Mouse (Mus musculus) midbrain, embryonic 12.5 days (tissue): ENCODE results near the gene Igdcc3. TPM values are rescaled to one million over a fixed set of nuclear protein-coding genes. Genes with fewer than 3 reads are reported as not detected.

Source experiments
- ATAC-seq: fragments of 200-750 bp; cut with Nextera tagmentation; 2 replicates; pipeline ENCODE4 v1.8.0; 2017; ENCODE audit warnings: low read depth, moderate TSS enrichment, moderate library complexity; ENCODE audit not compliant: low FRiP score
- H3K27ac ChIP-seq: fragments of 300-500 bp; sonication (generic); replicated peaks from 2 replicates; pipeline ENCODE4 v1.5.1; 2016; ENCODE audit warnings: mild to moderate bottlenecking
- H3K27me3 ChIP-seq: fragments of 300-500 bp; sonication (generic); 2 replicates; pipeline ENCODE4 v1.6.1; 2016; ENCODE audit warnings: mild to moderate bottlenecking
- H3K36me3 ChIP-seq: fragments of 300-500 bp; sonication (generic); 2 replicates; pipeline ENCODE4 v1.6.1; 2016
- H3K4me1 ChIP-seq: fragments of 300-500 bp; sonication (generic); 2 replicates; pipeline ENCODE4 v1.6.1; 2016
- H3K4me2 ChIP-seq: fragments of 300-500 bp; sonication (generic); replicated peaks from 2 replicates; pipeline ENCODE4 v1.6.1; 2016; ENCODE audit warnings: mild to moderate bottlenecking, moderate library complexity
- H3K4me3 ChIP-seq: fragments of 300-500 bp; sonication (generic); 2 replicates; pipeline ENCODE4 v1.5.1; 2016; ENCODE audit warnings: mild to moderate bottlenecking
- H3K9ac ChIP-seq: fragments of 300-500 bp; sonication (generic); replicated peaks from 2 replicates; pipeline ENCODE4 v1.6.1; 2016; ENCODE audit warnings: mild to moderate bottlenecking, moderate library complexity
- H3K9me3 ChIP-seq: fragments of 300-500 bp; sonication (generic); 2 replicates; pipeline ENCODE4 v1.6.1; 2016; ENCODE audit warnings: mild to moderate bottlenecking
- WGBS: fragments of 180-500 bp; shearing (Covaris S2); methylation state at CpG from one replicate; pipeline ENCODE4 v1.1.7; 2016; 5-methylcytosine and 5-hydroxymethylcytosine counted together
- polyA plus RNA-seq: library from polyadenylated mRNA; unstranded; fragments of >200 nt; fragmentation: Nextera tagmentation; extraction: Ambion mirVana; gene quantifications from 2 replicates; pipeline ENCODE4 v1.2.1, GENCODE M21; 2016

Igdcc3 gene
- polyA plus RNA-seq, 1 experiment from 2014 or later, result 62.1 TPM

GRCm38 (mm10) chr9:65113694-65114093 lies 27.3 kb upstream of the Igdcc3 start:
- ATAC-seq, result no peak
- Histone ChIP-seq H3K36me3 (peaks cover 31% of the 10 kb centered on the region), H3K27ac (no peak overlapping the region), H3K4me1 (peaks cover 23% of the 10 kb centered on the region), H3K27me3 (no peaks in the 10 kb centered on the region; the same call in 1 of the 2 replicates), H3K9me3 (no peaks in the 10 kb centered on the region), H3K9ac (no peak overlapping the region), H3K4me3 (no peak overlapping the region), H3K4me2 (no peak overlapping the region)
- 98% methylated on average over 2 of the region's 2 CpGs for WGBS

- H3K4me3 ChIP-seq, result no peak overlapping the region
- no peak overlapping the region for H3K27ac ChIP-seq
- H3K4me1 ChIP-seq, result peaks cover 1% of the 10 kb centered on the region
- H3K9ac ChIP-seq, result no peak overlapping the region
- no peaks in the 10 kb centered on the region; the same call in 1 of the 2 replicates for H3K27me3 ChIP-seq
- WGBS, result 70% methylated on average over 2 of the region's 2 CpGs
- peaks cover 37% of the 10 kb centered on the region for H3K36me3 ChIP-seq
- no peak overlapping the region for H3K4me2 ChIP-seq
- no peak for ATAC-seq
- no peaks in the 10 kb centered on the region for H3K9me3 ChIP-seq
Measured at GRCm38 (mm10) chr9:65115891-65116290, 25.1 kb upstream of the Igdcc3 start.

GRCm38 (mm10) chr9:65117516-65117915 lies 23.5 kb upstream of the Igdcc3 start:
- H3K36me3 ChIP-seq, result peaks cover 37% of the 10 kb centered on the region
- no peak for ATAC-seq
- H3K4me2 ChIP-seq, result no peak overlapping the region
- H3K27ac ChIP-seq, result no peak overlapping the region
- 67% methylated on average over 2 of the region's 2 CpGs for WGBS
- no peaks in the 10 kb centered on the region for H3K4me1 ChIP-seq
- H3K4me3 ChIP-seq, result no peak overlapping the region
- peaks cover 14% of the 10 kb centered on the region for H3K27me3 ChIP-seq
- no peaks in the 10 kb centered on the region for H3K9me3 ChIP-seq
- no peak overlapping the region for H3K9ac ChIP-seq

GRCm38 (mm10) chr9:65120935-65121334 lies 20.1 kb upstream of the Igdcc3 start:
- ATAC-seq, result peak; percentile 55
- 12% methylated on average over 3 of the region's 3 CpGs for WGBS
- Histone ChIP-seq H3K4me2 (no peak overlapping the region), H3K27me3 (peaks cover 44% of the 10 kb centered on the region), H3K4me3 (no peak overlapping the region), H3K36me3 (peaks cover 37% of the 10 kb centered on the region), H3K27ac (no peak overlapping the region), H3K9me3 (no peaks in the 10 kb centered on the region), H3K4me1 (peaks cover 13% of the 10 kb centered on the region), H3K9ac (no peak overlapping the region)

GRCm38 (mm10) chr9:65122545-65122944 lies 18.4 kb upstream of the Igdcc3 start:
- H3K27ac ChIP-seq, result no peak overlapping the region
- H3K4me3 ChIP-seq, result no peak overlapping the region
- peaks cover 49% of the 10 kb centered on the region for H3K27me3 ChIP-seq
- no peak overlapping the region for H3K4me2 ChIP-seq
- no peak overlapping the region; the same call in 1 of the 2 replicates for H3K9ac ChIP-seq
- peaks cover 13% of the 10 kb centered on the region for H3K4me1 ChIP-seq
- no peak for ATAC-seq
- H3K36me3 ChIP-seq, result peaks cover 43% of the 10 kb centered on the region
- H3K9me3 ChIP-seq, result no peaks in the 10 kb centered on the region
- WGBS, result 23% methylated on average over 18 of the region's 18 CpGs

- H3K9me3 ChIP-seq, result no peaks in the 10 kb centered on the region
- H3K9ac ChIP-seq, result peak overlapping the region; percentile 72
- no peak overlapping the region for H3K27ac ChIP-seq
- peak overlapping the region; percentile 80 for H3K4me2 ChIP-seq
- H3K4me3 ChIP-seq, result peak overlapping the region; percentile 44
- peaks cover 55% of the 10 kb centered on the region for H3K27me3 ChIP-seq
- peaks cover 21% of the 10 kb centered on the region for H3K4me1 ChIP-seq
- 2% methylated on average over 48 of the region's 48 CpGs for WGBS
- peak; percentile 59 for ATAC-seq
- H3K36me3 ChIP-seq, result peaks cover 32% of the 10 kb centered on the region
Measured at GRCm38 (mm10) chr9:65123552-65124168, 17.3 kb upstream of the Igdcc3 start.

GRCm38 (mm10) chr9:65128123-65128815 lies 12.7 kb upstream of the Igdcc3 start:
- Histone ChIP-seq H3K9ac (0 out of 2 replicates have a peak overlapping the region, but pooled peaks have one; percentile 20), H3K4me1 (peaks cover 21% of the 10 kb centered on the region), H3K27me3 (peaks cover 35% of the 10 kb centered on the region), H3K27ac (no peak overlapping the region), H3K36me3 (peaks cover 49% of the 10 kb centered on the region), H3K4me3 (no peak overlapping the region), H3K4me2 (peak overlapping the region; percentile 28), H3K9me3 (no peaks in the 10 kb centered on the region)
- WGBS, result 7% methylated on average over 25 of the region's 25 CpGs
- ATAC-seq, result peak; percentile 66

- peaks cover 36% of the 10 kb centered on the region for H3K27me3 ChIP-seq
- H3K9ac ChIP-seq, result no peak overlapping the region
- H3K4me2 ChIP-seq, result no peak overlapping the region
- no peaks in the 10 kb centered on the region for H3K9me3 ChIP-seq
- no peak overlapping the region for H3K4me3 ChIP-seq
- peaks cover 39% of the 10 kb centered on the region for H3K36me3 ChIP-seq
- 82% methylated on average over 5 of the region's 5 CpGs for WGBS
- H3K4me1 ChIP-seq, result peaks cover 31% of the 10 kb centered on the region
- no peak for ATAC-seq
- no peak overlapping the region for H3K27ac ChIP-seq
Measured at GRCm38 (mm10) chr9:65131717-65132116, 9.3 kb upstream of the Igdcc3 start.

GRCm38 (mm10) chr9:65133739-65134138 lies 7.2 kb upstream of the Igdcc3 start:
- Histone ChIP-seq H3K4me3 (no peak overlapping the region), H3K36me3 (peaks cover 36% of the 10 kb centered on the region), H3K9ac (0 out of 2 replicates have a peak overlapping the region, but pooled peaks have one; percentile 32), H3K4me1 (peaks cover 26% of the 10 kb centered on the region), H3K27me3 (peaks cover 33% of the 10 kb centered on the region), H3K27ac (no peak overlapping the region), H3K4me2 (no peak overlapping the region), H3K9me3 (no peaks in the 10 kb centered on the region)
- 9% methylated on average over 10 of the region's 10 CpGs for WGBS
- peak; percentile 59 for ATAC-seq

- H3K4me2 ChIP-seq, result no peak overlapping the region
- H3K36me3 ChIP-seq, result peaks cover 28% of the 10 kb centered on the region
- ATAC-seq, result no peak
- H3K27ac ChIP-seq, result no peak overlapping the region
- no peak overlapping the region for H3K4me3 ChIP-seq
- no peak overlapping the region for H3K9ac ChIP-seq
- peaks cover 37% of the 10 kb centered on the region for H3K4me1 ChIP-seq
- 80% methylated on average over 4 of the region's 4 CpGs for WGBS
- H3K9me3 ChIP-seq, result no peaks in the 10 kb centered on the region
- H3K27me3 ChIP-seq, result peaks cover 32% of the 10 kb centered on the region
Measured at GRCm38 (mm10) chr9:65135126-65135525, 5.9 kb upstream of the Igdcc3 start.

GRCm38 (mm10) chr9:65140491-65140890 lies 498 bp upstream of the Igdcc3 start:
- 2% methylated on average over 8 of the region's 8 CpGs for WGBS
- H3K4me3 ChIP-seq, result peak overlapping the region; percentile 90
- H3K9me3 ChIP-seq, result no peaks in the 10 kb centered on the region
- H3K27me3 ChIP-seq, result peaks cover 16% of the 10 kb centered on the region
- H3K9ac ChIP-seq, result peak overlapping the region; percentile 98
- peaks cover 66% of the 10 kb centered on the region for H3K4me1 ChIP-seq
- H3K27ac ChIP-seq, result peak overlapping the region; percentile 98
- peaks cover 25% of the 10 kb centered on the region for H3K36me3 ChIP-seq
- H3K4me2 ChIP-seq, result peak overlapping the region; percentile 77
- no peak for ATAC-seq

GRCm38 (mm10) chr9:65141306-65141975 lies 452 bp downstream of the Igdcc3 start:
- ATAC-seq, result peak; percentile 56
- under 1% methylated on average over 69 of the region's 73 CpGs for whole genome bisulfite sequencing
- H3K4me3 ChIP-seq, result peak overlapping the region; percentile 90
- peak overlapping the region; percentile 98 for H3K9ac ChIP-seq
- no peaks in the 10 kb centered on the region for H3K9me3 ChIP-seq
- peak overlapping the region; percentile 98 for H3K27ac ChIP-seq
- peaks cover 7% of the 10 kb centered on the region for H3K27me3 ChIP-seq
- peaks cover 66% of the 10 kb centered on the region for H3K4me1 ChIP-seq
- peak overlapping the region; percentile 77 for H3K4me2 ChIP-seq
- H3K36me3 ChIP-seq, result peaks cover 31% of the 10 kb centered on the region
